Mouse (Mus musculus): Measurements from ENCODE around the gene Sirt3. TPM values are rescaled to one million over a fixed set of nuclear protein-coding genes. Genes with fewer than 3 reads are reported as not detected.

The Sirt3 gene
- polyA plus RNA-seq, 1 experiment from 2014 or later, result 23.5 TPM

GRCm38 (mm10) chr7:140855860-140856784 lies 26.0 kb downstream of the Sirt3 start, which contains the start of gene Gm45785:
Gene Gm45785 (minus strand): TSS chr7:140856331.
- Histone ChIP-seq H3K36me3 (ENCODE audit: control insufficient read depth, insufficient read depth, low read length) (peaks cover 28% of the 10 kb centered on the region), H3K9ac (ENCODE audit: low read length) (peak within 1 kb of the TSS; percentile 83), H3K27ac (ENCODE audit: low read length) (peak within 1 kb of the TSS; percentile 95), H3K4me2 (ENCODE audit: low read depth, low read length) (peak within 1 kb of the TSS; percentile 98), H3K9me3 (ENCODE audit: control insufficient read depth, low read length) (no peaks in the 10 kb centered on the region), H3K4me1 (replicated peaks; ENCODE audit: control insufficient read depth, insufficient read depth, low read length) (peaks cover 17% of the 10 kb centered on the region), H3K27me3 (ENCODE audit: control insufficient read depth, insufficient read depth, low read depth, low read length) (no peaks in the 10 kb centered on the region), H3K4me3 (ENCODE audit: low read length) (peak within 1 kb of the TSS; percentile 68)
- peak; percentile 86 for ATAC-seq (ENCODE audit: low read depth)
- whole genome bisulfite sequencing, result under 1% methylated on average over 51 of the region's 51 CpGs

GRCm38 (mm10) chr7:140855181-140855580 lies 26.9 kb downstream of the Sirt3 start:
- H3K4me2 ChIP-seq (ENCODE audit: low read depth, low read length), result peak overlapping the region; percentile 98
- ATAC-seq (ENCODE audit: low read depth), result no peak
- peak overlapping the region; percentile 83 for H3K9ac ChIP-seq (ENCODE audit: low read length)
- H3K27ac ChIP-seq (ENCODE audit: low read length), result no peak overlapping the region; the same call in 1 of the 2 replicates
- peak overlapping the region; percentile 68 for H3K4me3 ChIP-seq (ENCODE audit: low read length)
- peaks cover 17% of the 10 kb centered on the region for H3K4me1 ChIP-seq (replicated peaks; ENCODE audit: control insufficient read depth, insufficient read depth, low read length)
- H3K36me3 ChIP-seq (ENCODE audit: control insufficient read depth, insufficient read depth, low read length), result peaks cover 28% of the 10 kb centered on the region
- no peaks in the 10 kb centered on the region for H3K27me3 ChIP-seq (ENCODE audit: control insufficient read depth, insufficient read depth, low read depth, low read length)
- H3K9me3 ChIP-seq (ENCODE audit: control insufficient read depth, low read length), result no peaks in the 10 kb centered on the region
- 67% methylated on average over 9 of the region's 9 CpGs for whole genome bisulfite sequencing

- Histone ChIP-seq H3K4me2 (ENCODE audit: low read depth, low read length) (no peak overlapping the region), H3K4me3 (ENCODE audit: low read length) (no peak overlapping the region), H3K4me1 (replicated peaks; ENCODE audit: control insufficient read depth, insufficient read depth, low read length) (peaks cover 17% of the 10 kb centered on the region), H3K36me3 (ENCODE audit: control insufficient read depth, insufficient read depth, low read length) (peaks cover 26% of the 10 kb centered on the region), H3K9ac (ENCODE audit: low read length) (no peak overlapping the region), H3K9me3 (ENCODE audit: control insufficient read depth, low read length) (no peaks in the 10 kb centered on the region), H3K27ac (ENCODE audit: low read length) (no peak overlapping the region), H3K27me3 (ENCODE audit: control insufficient read depth, insufficient read depth, low read depth, low read length) (no peaks in the 10 kb centered on the region)
- 90% methylated on average over 18 of the region's 18 CpGs for WGBS
- ATAC-seq (ENCODE audit: low read depth), result no peak
Observed at GRCm38 (mm10) chr7:140854483-140854882, 27.6 kb downstream of the Sirt3 start.

GRCm38 (mm10) chr7:140853386-140853785 lies 28.7 kb downstream of the Sirt3 start:
- no peak overlapping the region for H3K27ac ChIP-seq (ENCODE audit: low read length)
- WGBS, result 81% methylated on average over 9 of the region's 9 CpGs
- no peak overlapping the region for H3K4me3 ChIP-seq (ENCODE audit: low read length)
- H3K9ac ChIP-seq (ENCODE audit: low read length), result no peak overlapping the region
- H3K36me3 ChIP-seq (ENCODE audit: control insufficient read depth, insufficient read depth, low read length), result peaks cover 24% of the 10 kb centered on the region
- no peaks in the 10 kb centered on the region for H3K9me3 ChIP-seq (ENCODE audit: control insufficient read depth, low read length)
- peaks cover 13% of the 10 kb centered on the region for H3K4me1 ChIP-seq (replicated peaks; ENCODE audit: control insufficient read depth, insufficient read depth, low read length)
- H3K4me2 ChIP-seq (ENCODE audit: low read depth, low read length), result no peak overlapping the region
- no peak for ATAC-seq (ENCODE audit: low read depth)
- H3K27me3 ChIP-seq (ENCODE audit: control insufficient read depth, insufficient read depth, low read depth, low read length), result no peaks in the 10 kb centered on the region

GRCm38 (mm10) chr7:140851916-140852315 lies 30.2 kb downstream of the Sirt3 start:
- no peaks in the 10 kb centered on the region for H3K9me3 ChIP-seq (ENCODE audit: control insufficient read depth, low read length)
- H3K9ac ChIP-seq (ENCODE audit: low read length), result no peak overlapping the region
- ATAC-seq (ENCODE audit: low read depth), result no peak
- peaks cover 24% of the 10 kb centered on the region for H3K36me3 ChIP-seq (ENCODE audit: control insufficient read depth, insufficient read depth, low read length)
- H3K4me2 ChIP-seq (ENCODE audit: low read depth, low read length), result no peak overlapping the region
- H3K27me3 ChIP-seq (ENCODE audit: control insufficient read depth, insufficient read depth, low read depth, low read length), result no peaks in the 10 kb centered on the region
- WGBS, result 95% methylated on average over 4 of the region's 4 CpGs
- no peak overlapping the region for H3K27ac ChIP-seq (ENCODE audit: low read length)
- peaks cover 12% of the 10 kb centered on the region for H3K4me1 ChIP-seq (replicated peaks; ENCODE audit: control insufficient read depth, insufficient read depth, low read length)
- H3K4me3 ChIP-seq (ENCODE audit: low read length), result no peak overlapping the region

- peaks cover 8% of the 10 kb centered on the region for H3K4me1 ChIP-seq (replicated peaks; ENCODE audit: control insufficient read depth, insufficient read depth, low read length)
- H3K27ac ChIP-seq (ENCODE audit: low read length), result no peak overlapping the region
- no peak overlapping the region for H3K4me3 ChIP-seq (ENCODE audit: low read length)
- no peaks in the 10 kb centered on the region for H3K9me3 ChIP-seq (ENCODE audit: control insufficient read depth, low read length)
- WGBS, result 87% methylated on average over 10 of the region's 10 CpGs
- no peak overlapping the region for H3K9ac ChIP-seq (ENCODE audit: low read length)
- H3K36me3 ChIP-seq (ENCODE audit: control insufficient read depth, insufficient read depth, low read length), result peaks cover 18% of the 10 kb centered on the region
- no peaks in the 10 kb centered on the region; the same call in 1 of the 2 replicates for H3K27me3 ChIP-seq (ENCODE audit: control insufficient read depth, insufficient read depth, low read depth, low read length)
- ATAC-seq (ENCODE audit: low read depth), result no peak
- H3K4me2 ChIP-seq (ENCODE audit: low read depth, low read length), result no peak overlapping the region
Observed at GRCm38 (mm10) chr7:140848591-140848990, 33.5 kb downstream of the Sirt3 start.

- Histone ChIP-seq H3K27me3 (ENCODE audit: control insufficient read depth, insufficient read depth, low read depth, low read length) (no peaks in the 10 kb centered on the region; the same call in 1 of the 2 replicates), H3K4me1 (replicated peaks; ENCODE audit: control insufficient read depth, insufficient read depth, low read length) (peaks cover 8% of the 10 kb centered on the region), H3K9me3 (ENCODE audit: control insufficient read depth, low read length) (no peaks in the 10 kb centered on the region), H3K9ac (ENCODE audit: low read length) (0 out of 2 replicates have a peak within 1 kb of the TSS, but pooled peaks have one; percentile 19), H3K4me3 (ENCODE audit: low read length) (no peak within 1 kb of the TSS), H3K27ac (ENCODE audit: low read length) (no peak within 1 kb of the TSS), H3K36me3 (ENCODE audit: control insufficient read depth, insufficient read depth, low read length) (peaks cover 12% of the 10 kb centered on the region), H3K4me2 (ENCODE audit: low read depth, low read length) (no peak within 1 kb of the TSS)
- ATAC-seq (ENCODE audit: low read depth), result 0 out of 2 replicates have a peak, but pooled peaks have one; percentile 6
- 42% methylated on average over 11 of the region's 11 CpGs for WGBS
Observed at GRCm38 (mm10) chr7:140847755-140848580, 34.1 kb downstream of the Sirt3 start, which contains the start of gene Odf3. Gene Odf3 (plus strand): TSS chr7:140847805.

GRCm38 (mm10) chr7:140846676-140847075 lies 35.4 kb downstream of the Sirt3 start:
- no peak overlapping the region for H3K4me3 ChIP-seq (ENCODE audit: low read length)
- no peak overlapping the region for H3K9ac ChIP-seq (ENCODE audit: low read length)
- H3K27me3 ChIP-seq (ENCODE audit: control insufficient read depth, insufficient read depth, low read depth, low read length), result peaks cover 3% of the 10 kb centered on the region; the same call in 1 of the 2 replicates
- H3K36me3 ChIP-seq (ENCODE audit: control insufficient read depth, insufficient read depth, low read length), result peaks cover 3% of the 10 kb centered on the region; the same call in 1 of the 2 replicates
- WGBS, result 72% methylated on average over 10 of the region's 10 CpGs
- H3K4me2 ChIP-seq (ENCODE audit: low read depth, low read length), result no peak overlapping the region
- no peaks in the 10 kb centered on the region for H3K9me3 ChIP-seq (ENCODE audit: control insufficient read depth, low read length)
- H3K4me1 ChIP-seq (replicated peaks; ENCODE audit: control insufficient read depth, insufficient read depth, low read length), result peaks cover 8% of the 10 kb centered on the region
- H3K27ac ChIP-seq (ENCODE audit: low read length), result no peak overlapping the region
- no peak for ATAC-seq (ENCODE audit: low read depth)

GRCm38 (mm10) chr7:140845683-140846082 lies 36.4 kb downstream of the Sirt3 start:
- H3K9ac ChIP-seq (ENCODE audit: low read length), result no peak overlapping the region
- H3K27ac ChIP-seq (ENCODE audit: low read length), result no peak overlapping the region
- H3K4me2 ChIP-seq (ENCODE audit: low read depth, low read length), result no peak overlapping the region
- WGBS, result 64% methylated on average over 4 of the region's 4 CpGs
- ATAC-seq (ENCODE audit: low read depth), result no peak
- peaks cover 8% of the 10 kb centered on the region for H3K4me1 ChIP-seq (replicated peaks; ENCODE audit: control insufficient read depth, insufficient read depth, low read length)
- H3K27me3 ChIP-seq (ENCODE audit: control insufficient read depth, insufficient read depth, low read depth, low read length), result peaks cover 3% of the 10 kb centered on the region; the same call in 1 of the 2 replicates
- H3K36me3 ChIP-seq (ENCODE audit: control insufficient read depth, insufficient read depth, low read length), result no peaks in the 10 kb centered on the region
- H3K4me3 ChIP-seq (ENCODE audit: low read length), result no peak overlapping the region
- no peaks in the 10 kb centered on the region for H3K9me3 ChIP-seq (ENCODE audit: control insufficient read depth, low read length)
